Mouse (Mus musculus): ENCODE data around the gene Knop1. TPM values are rescaled to one million over a fixed set of nuclear protein-coding genes. Genes with fewer than 3 reads are reported as not detected.

Knop1 gene
- polyA plus RNA-seq, 1 experiment from 2014 or later = 144 TPM

- Histone ChIP-seq H3K4me1 (ENCODE audit: control insufficient read depth, insufficient read depth, low read length) (no peaks in the 10 kb centered on the region), H3K9me3 (ENCODE audit: control insufficient read depth, low read length) (no peaks in the 10 kb centered on the region), H3K9ac (ENCODE audit: low read depth, low read length) (no peak overlapping the region), H3K36me3 (ENCODE audit: control insufficient read depth, insufficient read depth, low read length) (no peaks in the 10 kb centered on the region), H3K4me3 (ENCODE audit: low read length) (no peak overlapping the region), H3K27ac (ENCODE audit: low read depth, low read length) (no peak overlapping the region), H3K27me3 (ENCODE audit: control insufficient read depth, insufficient read depth, low read length) (no peaks in the 10 kb centered on the region), H3K4me2 (replicated peaks; ENCODE audit: low read depth, low read length) (no peak overlapping the region)
- ATAC-seq (ENCODE audit: low FRiP score, low TSS enrichment) = no peak
- 32% methylated on average over 6 of the region's 6 CpGs for WGBS
Observed at GRCm38 (mm10) chr7:118887303-118888055, 31.4 kb upstream of the Knop1 start.

- 77% methylated on average over 4 of the region's 4 CpGs for WGBS
Observed at GRCm38 (mm10) chr7:118884969-118885368, 28.9 kb upstream of the Knop1 start.

GRCm38 (mm10) chr7:118883957-118884356 lies 27.9 kb upstream of the Knop1 start:
- no peaks in the 10 kb centered on the region for H3K36me3 ChIP-seq (ENCODE audit: control insufficient read depth, insufficient read depth, low read length)
- WGBS = 81% methylated on average over 4 of the region's 4 CpGs
- H3K4me1 ChIP-seq (ENCODE audit: control insufficient read depth, insufficient read depth, low read length) = no peaks in the 10 kb centered on the region
- H3K27ac ChIP-seq (ENCODE audit: low read depth, low read length) = no peak overlapping the region
- ATAC-seq (ENCODE audit: low FRiP score, low TSS enrichment) = no peak
- H3K4me2 ChIP-seq (replicated peaks; ENCODE audit: low read depth, low read length) = no peak overlapping the region
- H3K4me3 ChIP-seq (ENCODE audit: low read length) = no peak overlapping the region
- no peaks in the 10 kb centered on the region for H3K9me3 ChIP-seq (ENCODE audit: control insufficient read depth, low read length)
- no peaks in the 10 kb centered on the region for H3K27me3 ChIP-seq (ENCODE audit: control insufficient read depth, insufficient read depth, low read length)
- no peak overlapping the region for H3K9ac ChIP-seq (ENCODE audit: low read depth, low read length)

More at GRCm38 (mm10) chr7:118884969-118885368, 28.9 kb upstream of the Knop1 start:
- Histone ChIP-seq H3K4me2 (replicated peaks; ENCODE audit: low read depth, low read length) (no peak overlapping the region), H3K27ac (ENCODE audit: low read depth, low read length) (no peak overlapping the region), H3K4me3 (ENCODE audit: low read length) (no peak overlapping the region), H3K9ac (ENCODE audit: low read depth, low read length) (no peak overlapping the region), H3K27me3 (ENCODE audit: control insufficient read depth, insufficient read depth, low read length) (no peaks in the 10 kb centered on the region), H3K4me1 (ENCODE audit: control insufficient read depth, insufficient read depth, low read length) (no peaks in the 10 kb centered on the region), H3K36me3 (ENCODE audit: control insufficient read depth, insufficient read depth, low read length) (no peaks in the 10 kb centered on the region), H3K9me3 (ENCODE audit: control insufficient read depth, low read length) (no peaks in the 10 kb centered on the region)
- ATAC-seq (ENCODE audit: low FRiP score, low TSS enrichment) = no peak

GRCm38 (mm10) chr7:118879466-118880029 lies 23.5 kb upstream of the Knop1 start:
- H3K4me2 ChIP-seq (replicated peaks; ENCODE audit: low read depth, low read length) = no peak overlapping the region
- H3K9ac ChIP-seq (ENCODE audit: low read depth, low read length) = no peak overlapping the region
- WGBS = 80% methylated on average over 3 of the region's 3 CpGs
- no peaks in the 10 kb centered on the region for H3K36me3 ChIP-seq (ENCODE audit: control insufficient read depth, insufficient read depth, low read length)
- no peaks in the 10 kb centered on the region for H3K9me3 ChIP-seq (ENCODE audit: control insufficient read depth, low read length)
- H3K4me1 ChIP-seq (ENCODE audit: control insufficient read depth, insufficient read depth, low read length) = no peaks in the 10 kb centered on the region
- ATAC-seq (ENCODE audit: low FRiP score, low TSS enrichment) = no peak
- H3K27me3 ChIP-seq (ENCODE audit: control insufficient read depth, insufficient read depth, low read length) = no peaks in the 10 kb centered on the region
- no peak overlapping the region for H3K4me3 ChIP-seq (ENCODE audit: low read length)
- no peak overlapping the region for H3K27ac ChIP-seq (ENCODE audit: low read depth, low read length)

- ATAC-seq (ENCODE audit: low FRiP score, low TSS enrichment) = no peak
- Histone ChIP-seq H3K4me2 (replicated peaks; ENCODE audit: low read depth, low read length) (no peak overlapping the region), H3K9ac (ENCODE audit: low read depth, low read length) (no peak overlapping the region), H3K27ac (ENCODE audit: low read depth, low read length) (no peak overlapping the region), H3K27me3 (ENCODE audit: control insufficient read depth, insufficient read depth, low read length) (no peaks in the 10 kb centered on the region), H3K36me3 (ENCODE audit: control insufficient read depth, insufficient read depth, low read length) (no peaks in the 10 kb centered on the region), H3K4me1 (ENCODE audit: control insufficient read depth, insufficient read depth, low read length) (no peaks in the 10 kb centered on the region), H3K9me3 (ENCODE audit: control insufficient read depth, low read length) (no peaks in the 10 kb centered on the region), H3K4me3 (ENCODE audit: low read length) (no peak overlapping the region)
- 79% methylated on average over 2 of the region's 2 CpGs for WGBS
Observed at GRCm38 (mm10) chr7:118865362-118865761, 9.3 kb upstream of the Knop1 start.

- Histone ChIP-seq H3K9me3 (ENCODE audit: control insufficient read depth, low read length) (no peaks in the 10 kb centered on the region), H3K27ac (ENCODE audit: low read depth, low read length) (no peak overlapping the region), H3K9ac (ENCODE audit: low read depth, low read length) (no peak overlapping the region), H3K4me1 (ENCODE audit: control insufficient read depth, insufficient read depth, low read length) (0 out of 2 replicates have a peak, but pooled peaks cover 9% of the 10 kb centered on the region), H3K36me3 (ENCODE audit: control insufficient read depth, insufficient read depth, low read length) (no peaks in the 10 kb centered on the region), H3K4me3 (ENCODE audit: low read length) (no peak overlapping the region), H3K27me3 (ENCODE audit: control insufficient read depth, insufficient read depth, low read length) (no peaks in the 10 kb centered on the region), H3K4me2 (replicated peaks; ENCODE audit: low read depth, low read length) (no peak overlapping the region)
- ATAC-seq (ENCODE audit: low FRiP score, low TSS enrichment) = no peak
- WGBS = 77% methylated on average over 1 of the region's 1 CpGs
Observed at GRCm38 (mm10) chr7:118858640-118859039, 2.6 kb upstream of the Knop1 start.

- peaks cover 29% of the 10 kb centered on the region for H3K36me3 ChIP-seq (ENCODE audit: control insufficient read depth, insufficient read depth, low read length)
- no peaks in the 10 kb centered on the region for H3K27me3 ChIP-seq (ENCODE audit: control insufficient read depth, insufficient read depth, low read length)
- peak within 1 kb of the TSS; percentile 88 for H3K4me2 ChIP-seq (replicated peaks; ENCODE audit: low read depth, low read length)
- under 1% methylated on average over 57 of the region's 57 CpGs for WGBS
- peak within 1 kb of the TSS; percentile 82 for H3K9ac ChIP-seq (ENCODE audit: low read depth, low read length)
- peak; percentile 97 for ATAC-seq (ENCODE audit: low FRiP score, low TSS enrichment)
- H3K4me3 ChIP-seq (ENCODE audit: low read length) = peak within 1 kb of the TSS; percentile 93
- H3K27ac ChIP-seq (ENCODE audit: low read depth, low read length) = peak within 1 kb of the TSS; percentile 61
- no peaks in the 10 kb centered on the region for H3K9me3 ChIP-seq (ENCODE audit: control insufficient read depth, low read length)
- H3K4me1 ChIP-seq (ENCODE audit: control insufficient read depth, insufficient read depth, low read length) = 0 out of 2 replicates have a peak, but pooled peaks cover 9% of the 10 kb centered on the region
Observed at GRCm38 (mm10) chr7:118855171-118855876, 730 bp downstream of the Knop1 start, which contains the start of gene Iqck. TSS of gene Iqck (plus strand) at chr7:118855752.

- Histone ChIP-seq H3K27me3 (ENCODE audit: control insufficient read depth, insufficient read depth, low read length) (no peaks in the 10 kb centered on the region), H3K27ac (ENCODE audit: low read depth, low read length) (no peak overlapping the region), H3K4me2 (replicated peaks; ENCODE audit: low read depth, low read length) (peak overlapping the region; percentile 88), H3K9me3 (ENCODE audit: control insufficient read depth, low read length) (no peaks in the 10 kb centered on the region), H3K4me1 (ENCODE audit: control insufficient read depth, insufficient read depth, low read length) (0 out of 2 replicates have a peak, but pooled peaks cover 9% of the 10 kb centered on the region), H3K36me3 (ENCODE audit: control insufficient read depth, insufficient read depth, low read length) (peaks cover 37% of the 10 kb centered on the region), H3K4me3 (ENCODE audit: low read length) (peak overlapping the region; percentile 93), H3K9ac (ENCODE audit: low read depth, low read length) (peak overlapping the region; percentile 82)
- no peak for ATAC-seq (ENCODE audit: low FRiP score, low TSS enrichment)
- 16% methylated on average over 3 of the region's 3 CpGs for WGBS
Observed at GRCm38 (mm10) chr7:118854606-118855005, 1.4 kb downstream of the Knop1 start.

- no peak overlapping the region for H3K9ac ChIP-seq (ENCODE audit: low read depth, low read length)
- H3K36me3 ChIP-seq (ENCODE audit: control insufficient read depth, insufficient read depth, low read length) = peaks cover 55% of the 10 kb centered on the region
- no peaks in the 10 kb centered on the region for H3K27me3 ChIP-seq (ENCODE audit: control insufficient read depth, insufficient read depth, low read length)
- WGBS = 74% methylated on average over 4 of the region's 4 CpGs
- H3K4me2 ChIP-seq (replicated peaks; ENCODE audit: low read depth, low read length) = no peak overlapping the region
- H3K27ac ChIP-seq (ENCODE audit: low read depth, low read length) = no peak overlapping the region
- H3K4me3 ChIP-seq (ENCODE audit: low read length) = no peak overlapping the region
- no peak for ATAC-seq (ENCODE audit: low FRiP score, low TSS enrichment)
- no peaks in the 10 kb centered on the region for H3K9me3 ChIP-seq (ENCODE audit: control insufficient read depth, low read length)
- 0 out of 2 replicates have a peak, but pooled peaks cover 9% of the 10 kb centered on the region for H3K4me1 ChIP-seq (ENCODE audit: control insufficient read depth, insufficient read depth, low read length)
Observed at GRCm38 (mm10) chr7:118852611-118853010, 3.4 kb downstream of the Knop1 start.
